Mouse (Mus musculus): ENCODE measurements around the gene Bcl2l12.

DNA sequence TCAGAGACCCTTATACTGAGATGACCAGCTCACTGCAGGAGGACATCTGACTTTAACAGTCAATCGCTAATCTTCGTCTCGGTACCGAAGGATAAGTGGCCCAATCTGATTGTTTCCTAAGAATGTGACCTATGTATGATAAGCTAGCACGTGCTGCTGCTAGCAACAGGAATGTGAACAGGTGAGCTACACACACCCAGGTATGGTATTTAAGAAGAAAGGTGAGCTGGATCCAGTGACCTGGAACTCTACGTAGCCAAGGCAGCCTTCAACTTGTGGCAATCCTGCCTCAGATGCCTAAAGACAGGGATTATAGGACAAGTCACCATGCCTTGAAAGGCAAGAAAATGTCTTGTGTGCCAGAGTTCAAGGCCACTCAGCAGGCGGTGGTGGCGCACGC, 39.9 kb upstream of the Bcl2l12 start:
- TF ChIP-seq POLR2A (IDR thresholded peaks at IDR 0.05; ENCODE audit: control insufficient read depth in 1 of 2, insufficient read depth in 1 of 2, low read depth in 1 of 2, low read length in 2 of 2, poor library complexity in 1 of 2) (no peak), MEF2A (IDR thresholded peaks at IDR 0.05; ENCODE audit: extremely low read depth, insufficient replicate concordance, low read depth, low read length, poor library complexity, severe bottlenecking) (no peak), RAD21 (IDR thresholded peaks at IDR 0.05; ENCODE audit: low read depth, low read length) (no peak), CTCF (IDR thresholded peaks at IDR 0.05 in 2 of 3, conservative IDR thresholded peaks at IDR 0.05 in 1 of 3; ENCODE audit: control insufficient read depth in 1 of 3, insufficient read depth in 1 of 3, low read depth in 2 of 3, low read length in 3 of 3, poor library complexity in 1 of 3, severe bottlenecking in 1 of 3) (no peak), TCF12 (IDR thresholded peaks at IDR 0.05; ENCODE audit: low read depth, low read length) (no peak), CHD1 (IDR thresholded peaks at IDR 0.05; ENCODE audit: low read depth, low read length) (no peak), TBP (IDR thresholded peaks at IDR 0.05; ENCODE audit: low read depth, low read length) (no peak), ELF1 (IDR thresholded peaks at IDR 0.05; ENCODE audit: low read depth, low read length) (no peak), ETS1 (IDR thresholded peaks at IDR 0.05; ENCODE audit: low read depth, low read length) (no peak), MAZ (IDR thresholded peaks at IDR 0.05; ENCODE audit: low read depth, low read length) (no peak), ZC3H11A (IDR thresholded peaks at IDR 0.05; ENCODE audit: low read depth, low read length) (no peak), MAFK (IDR thresholded peaks at IDR 0.05; ENCODE audit: borderline replicate concordance, low read depth, low read length) (no peak), E2F4 (IDR thresholded peaks at IDR 0.05; ENCODE audit: borderline replicate concordance, low read depth, low read length) (no peak), BHLHE40 (IDR thresholded peaks at IDR 0.05; ENCODE audit: borderline replicate concordance, low read depth, low read length) (no peak)
